Mouse (Mus musculus) brown adipose tissue, adult 24 weeks (tissue): ENCODE measurements around the gene Barhl2. TPM values are rescaled to one million over a fixed set of nuclear protein-coding genes. Genes with fewer than 3 reads are reported as not detected.

ENCODE experiments used
- H3K27ac ChIP-seq: fragments of 200-500 bp; replicated peaks from 2 replicates; pipeline ENCODE4 v1.5.1; 2012; ENCODE audit warnings: low read depth, mild to moderate bottlenecking, low read length
- H3K4me1 ChIP-seq: fragments of 200-500 bp; 2 replicates; pipeline ENCODE4 v1.6.1; 2012; ENCODE audit warnings: low read length, mixed read lengths; ENCODE audit not compliant: control insufficient read depth, insufficient read depth, insufficient read length
- H3K4me3 ChIP-seq: fragments of 200-500 bp; 2 replicates; pipeline ENCODE4 v1.5.1; 2012; ENCODE audit warnings: low read depth, mild to moderate bottlenecking, low read length, moderate library complexity; ENCODE audit not compliant: insufficient read depth
- polyA plus RNA-seq: library from polyadenylated mRNA; stranded (reverse); fragments of >200 nt; gene quantifications from 2 replicates; pipeline ENCODE4 v1.2.4, GENCODE M21; 2012; ENCODE audit not compliant: missing spikeins, insufficient read depth, insufficient read length

Gene Barhl2
- polyA plus RNA-seq, 1 experiment: not detected

DNA sequence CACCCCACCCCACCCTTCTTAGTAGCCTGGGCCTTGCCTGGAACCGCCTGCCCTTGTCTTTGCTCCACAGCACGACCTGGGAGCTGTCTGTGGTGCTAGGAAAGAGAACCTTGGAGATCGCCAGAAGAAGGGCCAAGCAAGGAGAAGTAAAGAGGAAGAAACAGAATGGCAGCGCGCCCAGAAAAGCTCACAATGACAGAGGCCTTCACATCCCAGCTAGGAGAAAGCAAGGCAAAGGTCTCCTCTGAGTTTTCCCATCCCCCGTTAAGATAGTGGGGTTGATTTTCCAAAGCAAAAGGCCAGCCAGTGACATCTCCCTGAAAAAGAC, 9.2 kb downstream of the Barhl2 start:
- H3K27ac ChIP-seq: no peak overlapping the region
- no peaks in the 10 kb centered on the region; the same call in 1 of the 2 replicates for H3K4me1 ChIP-seq

DNA sequence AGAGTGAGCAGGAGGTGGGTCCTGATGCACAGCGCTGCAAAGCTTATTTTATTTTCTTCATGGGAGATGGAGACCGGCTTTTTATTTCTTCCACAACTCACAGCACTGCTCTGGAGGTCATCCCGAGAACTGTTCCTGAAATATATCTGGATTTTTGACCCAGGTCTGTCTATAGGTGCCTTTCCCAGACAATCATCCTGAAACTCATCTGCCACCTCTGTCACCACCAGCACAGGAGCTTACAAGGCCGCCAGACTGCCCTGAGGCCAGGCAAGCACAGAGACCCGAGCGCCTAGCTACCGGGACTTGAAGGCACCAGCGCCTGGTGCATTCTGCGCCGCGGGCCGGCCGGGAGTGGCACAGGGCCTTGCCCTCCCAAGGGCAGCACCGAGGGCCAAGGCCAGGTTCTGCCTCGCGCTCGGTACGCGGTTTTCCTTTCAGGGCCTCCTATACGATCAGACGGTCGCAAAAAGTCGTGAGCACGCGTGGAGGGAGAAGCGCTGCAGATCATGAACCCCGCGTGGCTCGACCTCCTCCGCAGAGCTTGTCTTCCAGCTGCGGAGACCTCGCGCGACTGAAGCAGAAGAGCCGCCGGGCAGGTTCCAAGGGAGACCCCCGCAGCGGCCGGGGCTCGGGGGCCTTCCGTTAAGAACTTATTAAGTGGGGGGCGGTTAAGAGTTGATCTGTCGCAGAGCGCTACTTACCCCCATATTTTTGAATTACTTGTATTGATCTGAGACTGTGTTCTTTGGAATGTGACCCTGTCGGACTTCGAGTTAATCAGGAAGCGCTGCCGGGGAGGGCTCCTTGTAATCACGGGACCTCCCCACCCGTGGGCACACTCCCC, 9.8 kb downstream of the Barhl2 start:
- H3K27ac ChIP-seq: no peak overlapping the region
- no peaks in the 10 kb centered on the region for H3K4me1 ChIP-seq
- H3K4me3 ChIP-seq: no peak overlapping the region

More for the DNA sequence above, 9.2 kb downstream of the Barhl2 start:
- no peak overlapping the region for H3K4me3 ChIP-seq

DNA sequence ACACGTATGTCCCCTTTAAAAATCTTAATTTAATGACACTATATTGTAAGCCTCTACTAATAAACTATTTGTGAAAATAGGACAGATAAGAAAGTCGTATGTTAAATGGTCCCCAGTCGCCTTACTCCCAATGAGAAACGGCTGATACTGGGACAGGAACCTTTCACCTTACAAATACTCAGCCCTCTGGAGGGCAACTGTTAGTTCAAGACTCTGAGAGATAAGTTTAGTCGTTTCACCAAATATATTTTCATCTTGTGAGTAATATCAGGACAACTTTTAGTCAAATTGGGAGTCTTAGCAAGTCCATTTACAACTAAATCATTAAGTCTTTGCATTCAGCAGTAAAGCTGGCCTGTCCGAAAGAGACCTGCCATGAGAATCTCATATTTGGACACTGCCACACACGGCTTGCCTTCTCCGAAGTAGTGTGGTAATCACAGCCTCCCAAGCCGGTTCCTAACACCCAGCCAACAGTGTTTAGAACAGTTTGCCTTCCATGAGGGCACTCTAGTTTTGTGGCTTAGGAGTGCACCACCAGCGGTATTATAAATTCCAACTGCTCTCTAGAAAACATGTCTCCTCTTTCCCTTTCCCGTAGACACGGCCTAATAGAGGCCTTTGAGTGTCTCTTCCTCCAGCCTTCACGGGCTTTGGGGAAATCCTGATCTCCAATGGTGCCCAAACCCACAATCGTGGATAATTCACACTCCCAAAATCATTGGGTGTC, 10.7 kb downstream of the Barhl2 start:
- no peak overlapping the region for H3K27ac ChIP-seq
- no peak overlapping the region for H3K4me3 ChIP-seq
- H3K4me1 ChIP-seq: no peaks in the 10 kb centered on the region

DNA sequence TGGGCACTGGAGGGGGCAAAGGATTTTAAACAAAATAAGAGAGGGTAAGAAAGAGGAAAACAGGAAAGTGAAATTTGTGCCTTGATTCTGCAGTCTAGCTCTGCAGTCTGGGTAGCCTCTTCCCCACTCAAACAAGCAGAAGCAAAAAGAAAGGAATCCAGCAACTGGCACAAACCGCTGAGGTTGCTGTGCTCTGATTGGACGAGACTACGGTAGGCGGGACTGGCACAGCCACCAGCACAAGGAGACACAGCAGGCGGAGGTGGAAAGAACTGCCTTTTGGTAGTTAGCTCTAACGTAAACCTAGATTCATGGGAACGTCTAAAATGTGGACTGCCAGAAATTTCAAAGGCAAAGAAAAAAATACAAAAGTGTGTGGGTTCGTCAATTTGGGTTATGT, 11.4 kb downstream of the Barhl2 start:
- Histone ChIP-seq H3K27ac (no peak overlapping the region), H3K4me3 (no peak overlapping the region), H3K4me1 (no peaks in the 10 kb centered on the region)

DNA sequence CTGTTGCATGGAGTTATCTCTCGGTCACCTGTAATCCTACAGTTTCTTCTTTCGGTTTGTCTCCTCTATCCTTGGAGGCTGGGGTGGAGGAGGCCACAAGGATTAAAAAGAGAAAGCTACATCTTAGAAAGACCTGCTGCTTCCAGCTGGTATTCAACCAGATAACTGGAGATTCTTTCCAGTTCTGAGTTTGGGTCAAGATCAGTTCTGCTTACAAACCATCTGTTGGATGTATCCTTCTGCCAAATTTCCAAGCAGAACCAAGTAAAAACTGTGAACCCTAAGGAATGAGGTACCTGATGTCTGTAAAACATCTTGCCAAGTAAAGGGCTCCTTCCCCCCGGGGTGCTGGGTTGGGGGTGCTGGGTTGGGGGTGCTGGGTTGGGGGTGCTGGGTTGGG, 12.3 kb downstream of the Barhl2 start:
- Histone ChIP-seq H3K4me1 (no peaks in the 10 kb centered on the region), H3K4me3 (no peak overlapping the region), H3K27ac (no peak overlapping the region)

DNA sequence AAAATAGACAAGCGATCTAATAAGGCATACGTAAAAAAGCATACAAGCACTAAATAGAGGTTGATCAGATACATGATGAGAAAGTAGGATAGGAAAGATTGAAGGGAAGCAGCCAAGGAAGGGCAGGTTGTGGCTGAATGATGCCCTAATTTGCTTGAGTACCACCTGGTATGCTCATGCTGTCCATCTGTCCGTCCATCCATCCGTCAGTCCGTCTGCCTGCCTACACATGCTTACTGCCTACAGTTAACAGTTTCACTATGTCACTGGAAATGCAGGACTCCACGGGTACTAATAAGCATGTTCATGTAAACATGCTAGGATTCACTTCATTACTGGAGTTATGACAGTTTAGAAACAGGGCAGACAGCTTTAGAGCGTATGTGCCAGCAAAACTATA, 19.1 kb downstream of the Barhl2 start:
- H3K4me1 ChIP-seq: no peaks in the 10 kb centered on the region

DNA sequence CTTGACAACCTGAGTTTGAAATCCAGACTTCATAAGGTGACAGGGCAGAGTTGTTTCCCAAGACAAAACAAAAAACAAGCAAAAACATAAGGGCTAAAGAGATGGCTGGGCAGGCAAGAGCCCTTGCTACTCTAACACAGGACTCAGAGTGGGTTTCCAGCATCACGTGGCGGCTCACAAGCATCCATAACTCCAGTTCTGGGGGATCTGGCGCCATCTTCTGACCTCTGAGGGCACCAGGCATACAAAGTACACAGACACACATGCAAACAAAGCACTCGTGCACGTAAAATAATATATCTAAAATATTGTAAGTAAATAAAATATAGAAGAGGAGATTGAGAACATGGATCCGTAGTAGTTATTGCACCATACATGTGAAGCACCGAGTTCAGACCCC, 31.9 kb downstream of the Barhl2 start:
- no peak overlapping the region for H3K4me3 ChIP-seq
- no peaks in the 10 kb centered on the region for H3K4me1 ChIP-seq
- H3K27ac ChIP-seq: no peak overlapping the region

More for the DNA sequence above, 19.1 kb downstream of the Barhl2 start:
- Histone ChIP-seq H3K27ac (no peak overlapping the region), H3K4me3 (no peak overlapping the region)

DNA sequence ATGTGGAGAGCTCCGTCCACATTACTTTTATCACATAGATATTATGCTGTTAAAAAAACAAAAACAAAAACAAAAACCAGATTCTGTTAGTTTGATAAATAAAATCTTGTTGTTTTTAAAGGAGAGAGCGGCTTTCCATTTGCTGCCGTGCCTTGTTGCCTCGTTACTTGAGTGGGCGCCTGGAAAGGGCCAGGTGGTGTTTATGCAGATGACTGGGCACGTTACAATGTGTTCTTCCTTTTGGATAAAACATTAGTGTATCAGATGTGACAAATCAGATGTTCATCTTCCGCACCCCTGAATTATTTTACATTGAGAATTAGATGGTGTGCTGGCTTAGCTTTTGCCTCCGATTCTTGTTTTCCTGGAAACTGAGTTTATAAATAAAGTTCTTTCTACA, 37.1 kb downstream of the Barhl2 start:
- no peaks in the 10 kb centered on the region for H3K4me1 ChIP-seq
- H3K4me3 ChIP-seq: no peak overlapping the region
- H3K27ac ChIP-seq: no peak overlapping the region

DNA sequence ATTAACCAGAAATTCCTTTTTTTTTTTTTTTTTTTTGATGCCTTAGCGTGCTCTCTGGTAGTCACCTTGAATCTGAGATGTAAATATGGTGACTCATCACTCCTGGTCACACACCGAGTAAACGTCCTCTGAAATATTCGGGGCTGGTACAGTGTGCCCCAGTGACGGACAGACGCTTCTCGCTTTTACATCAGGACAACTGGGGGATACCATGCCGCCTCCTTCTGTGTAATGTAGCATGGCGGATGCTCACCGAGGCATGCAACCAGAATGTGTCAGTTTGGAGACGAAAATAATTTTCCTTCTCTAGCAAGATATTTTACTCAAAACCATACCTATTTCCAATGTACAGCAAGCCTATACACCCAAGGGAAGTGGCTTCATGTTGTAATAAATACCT, 37.6 kb downstream of the Barhl2 start:
- H3K4me1 ChIP-seq: no peaks in the 10 kb centered on the region
- no peak overlapping the region for H3K4me3 ChIP-seq
- no peak overlapping the region for H3K27ac ChIP-seq

DNA sequence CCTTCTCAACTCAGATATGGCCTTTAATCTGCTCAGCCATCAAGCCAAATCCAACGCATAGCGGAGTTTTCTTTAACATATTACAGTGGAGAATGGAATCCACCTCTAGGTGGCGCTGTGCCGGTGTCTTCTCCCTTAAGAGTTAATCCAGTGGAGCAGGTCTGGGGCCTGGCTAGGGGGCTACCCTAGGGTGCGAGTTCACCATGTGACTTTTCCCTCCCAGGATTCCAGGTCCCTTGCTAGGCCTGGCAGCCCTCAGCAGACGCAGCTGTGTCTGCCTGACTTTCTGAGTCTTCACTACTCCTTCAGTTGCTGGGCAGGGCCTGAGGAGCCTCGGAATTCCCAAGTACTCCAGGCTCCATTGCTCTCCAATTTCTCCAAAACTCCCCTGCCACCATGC, 40.8 kb downstream of the Barhl2 start:
- H3K4me1 ChIP-seq: no peaks in the 10 kb centered on the region
- no peak overlapping the region for H3K27ac ChIP-seq
- H3K4me3 ChIP-seq: no peak overlapping the region

DNA sequence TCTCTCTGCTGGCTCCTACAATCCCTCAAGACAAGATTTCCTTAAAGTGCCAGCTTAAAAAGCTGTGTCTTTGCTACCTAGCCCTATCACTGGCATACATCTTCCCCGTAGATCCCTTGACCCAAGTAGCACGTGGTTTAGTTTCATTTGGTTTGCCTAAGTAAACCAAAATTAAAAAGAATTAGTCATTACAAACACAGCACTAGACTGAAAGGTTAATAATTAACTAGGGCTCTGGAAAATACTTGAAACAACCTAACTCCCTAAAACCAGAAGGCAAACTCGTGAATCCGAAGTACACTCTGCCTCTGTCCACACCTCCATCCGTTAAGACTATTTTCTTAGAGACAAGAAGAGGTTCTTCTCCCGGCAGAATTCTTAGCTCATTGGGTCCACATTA, 41.4 kb downstream of the Barhl2 start:
- no peaks in the 10 kb centered on the region for H3K4me1 ChIP-seq
- H3K4me3 ChIP-seq: no peak overlapping the region
- no peak overlapping the region for H3K27ac ChIP-seq

DNA sequence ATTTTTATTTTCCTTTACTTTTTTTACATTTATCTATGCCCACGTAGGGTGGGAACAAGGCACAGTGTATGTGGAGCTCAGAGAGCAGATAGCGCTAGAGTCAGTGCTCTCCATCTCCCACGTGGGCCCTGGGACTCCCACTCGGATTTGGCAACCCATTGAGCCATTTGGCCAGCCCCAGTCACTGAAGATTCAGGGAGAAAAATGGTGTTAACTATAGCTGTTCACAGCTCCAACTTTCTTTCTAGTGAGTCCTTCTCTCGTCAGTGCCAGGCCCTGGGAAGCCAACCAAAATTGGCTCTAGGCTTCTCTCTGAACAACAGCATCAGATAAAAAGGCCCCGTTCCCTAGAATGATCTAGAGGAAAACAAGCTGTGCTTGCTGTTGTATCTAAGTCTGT, 42.2 kb downstream of the Barhl2 start:
- no peaks in the 10 kb centered on the region for H3K4me1 ChIP-seq
- no peak overlapping the region for H3K27ac ChIP-seq
- no peak overlapping the region for H3K4me3 ChIP-seq

DNA sequence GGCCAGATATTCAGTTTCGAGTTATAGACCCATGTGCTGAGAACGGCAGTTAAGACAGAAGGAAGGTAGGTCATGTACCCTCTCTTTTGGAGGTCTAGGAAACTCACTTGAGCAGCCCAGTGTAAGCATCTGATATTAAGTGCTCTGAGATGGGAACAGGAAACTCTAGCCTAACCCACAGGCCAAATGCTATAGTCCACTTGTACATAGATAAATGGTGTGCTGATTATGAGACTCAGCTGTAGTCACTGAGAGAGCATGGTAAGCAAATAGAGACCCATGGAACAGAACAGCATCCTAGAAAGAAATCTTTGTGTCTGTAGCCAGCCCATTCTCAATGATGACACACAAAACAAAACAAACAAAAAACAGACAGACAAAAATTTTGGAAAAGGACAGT, 55.2 kb downstream of the Barhl2 start:
- no peaks in the 10 kb centered on the region for H3K4me1 ChIP-seq
- H3K4me3 ChIP-seq: no peak overlapping the region
- H3K27ac ChIP-seq: no peak overlapping the region
